Mouse (Mus musculus) stomach, embryonic 15.5 days (tissue): Measurements from ENCODE around the gene Mdc1. TPM values are rescaled to one million over a fixed set of nuclear protein-coding genes. Genes with fewer than 3 reads are reported as not detected.

Experiments
- ATAC-seq: fragments of 200-750 bp; cut with Nextera tagmentation; 2 replicates; pipeline ENCODE4 v1.8.0; 2017; ENCODE audit warnings: low read depth, moderate number of reproducible peaks, moderate TSS enrichment; ENCODE audit not compliant: insufficient read depth, low FRiP score
- H3K27ac ChIP-seq: fragments of 300-500 bp; sonication (generic); 2 replicates; pipeline ENCODE4 v1.5.1; 2015; ENCODE audit warnings: mild to moderate bottlenecking, inconsistent platforms
- H3K27me3 ChIP-seq: fragments of 300-500 bp; sonication (generic); replicated peaks from 2 replicates; pipeline ENCODE4 v1.6.1; 2015; ENCODE audit warnings: inconsistent platforms
- H3K36me3 ChIP-seq: fragments of 300-500 bp; sonication (generic); 2 replicates; pipeline ENCODE4 v1.6.1; 2015; ENCODE audit warnings: inconsistent platforms
- H3K4me1 ChIP-seq: fragments of 300-500 bp; sonication (generic); 2 replicates; pipeline ENCODE4 v1.6.1; 2015; ENCODE audit warnings: inconsistent platforms
- H3K4me2 ChIP-seq: fragments of 300-500 bp; sonication (generic); 2 replicates; pipeline ENCODE4 v1.6.1; 2015; ENCODE audit warnings: mild to moderate bottlenecking, inconsistent platforms
- H3K4me3 ChIP-seq: fragments of 300-500 bp; sonication (generic); replicated peaks from 2 replicates; pipeline ENCODE4 v1.5.1; 2015; ENCODE audit warnings: inconsistent platforms
- H3K9ac ChIP-seq: fragments of 300-500 bp; sonication (generic); 2 replicates; pipeline ENCODE4 v1.6.1; 2015; ENCODE audit warnings: inconsistent platforms
- H3K9me3 ChIP-seq: fragments of 300-500 bp; sonication (generic); 2 replicates; pipeline ENCODE4 v1.6.1; 2016; ENCODE audit warnings: inconsistent platforms
- WGBS: fragments of 180-500 bp; shearing (Covaris S2); methylation state at CpG from one replicate; pipeline ENCODE4 v1.1.7; 2015; 5-methylcytosine and 5-hydroxymethylcytosine counted together
- microRNA-seq: library from miRNA; unstranded; fragments of <30 nt; microRNA quantifications from one replicate; pipeline ENCODE4, GENCODE M21; 2016
- polyA plus RNA-seq: library from polyadenylated mRNA; unstranded; fragments of >200 nt; fragmentation: Nextera tagmentation; extraction: Ambion mirVana; gene quantifications from 2 replicates; pipeline ENCODE4 v1.2.1, GENCODE M21; 2015

Mdc1 gene
- polyA plus RNA-seq, 1 experiment from 2014 or later: 15.2 TPM

- no peak overlapping the region for H3K9ac ChIP-seq
- no peaks in the 10 kb centered on the region for H3K27me3 ChIP-seq
- 0 out of 2 replicates have a peak, but pooled peaks cover 13% of the 10 kb centered on the region for H3K36me3 ChIP-seq
- no peak overlapping the region for H3K4me2 ChIP-seq
- no peak for ATAC-seq
- H3K27ac ChIP-seq: no peak overlapping the region
- H3K4me1 ChIP-seq: peaks cover 3% of the 10 kb centered on the region; the same call in 1 of the 2 replicates
- no peaks in the 10 kb centered on the region for H3K9me3 ChIP-seq
- WGBS: 87% methylated on average over 9 of the region's 9 CpGs
- no peak overlapping the region for H3K4me3 ChIP-seq
Observed at GRCm38 (mm10) chr17:35903343-35903991, 62.2 kb downstream of the Mdc1 start.

GRCm38 (mm10) chr17:35903992-35904355 lies 62.7 kb downstream of the Mdc1 start:
- WGBS: 74% methylated on average over 4 of the region's 4 CpGs
- Histone ChIP-seq H3K36me3 (0 out of 2 replicates have a peak, but pooled peaks cover 13% of the 10 kb centered on the region), H3K9me3 (no peaks in the 10 kb centered on the region), H3K4me3 (no peak overlapping the region), H3K4me1 (peaks cover 8% of the 10 kb centered on the region; the same call in 1 of the 2 replicates), H3K4me2 (no peak overlapping the region), H3K9ac (no peak overlapping the region), H3K27me3 (no peaks in the 10 kb centered on the region), H3K27ac (no peak overlapping the region)
- no peak for ATAC-seq

- no peak overlapping the region for H3K4me3 ChIP-seq
- no peak overlapping the region for H3K4me2 ChIP-seq
- H3K4me1 ChIP-seq: peaks cover 13% of the 10 kb centered on the region
- 89% methylated on average over 1 of the region's 1 CpGs for WGBS
- no peaks in the 10 kb centered on the region for H3K27me3 ChIP-seq
- H3K9ac ChIP-seq: no peak overlapping the region
- no peak overlapping the region for H3K27ac ChIP-seq
- no peak for ATAC-seq
- H3K9me3 ChIP-seq: no peaks in the 10 kb centered on the region
- H3K36me3 ChIP-seq: 0 out of 2 replicates have a peak, but pooled peaks cover 13% of the 10 kb centered on the region
Observed at GRCm38 (mm10) chr17:35905587-35905986, 64.3 kb downstream of the Mdc1 start.

- WGBS: 66% methylated on average over 2 of the region's 2 CpGs
- Histone ChIP-seq H3K4me3 (no peak overlapping the region), H3K27ac (no peak overlapping the region), H3K4me1 (peaks cover 13% of the 10 kb centered on the region), H3K27me3 (no peaks in the 10 kb centered on the region), H3K36me3 (peaks cover 15% of the 10 kb centered on the region; the same call in 1 of the 2 replicates), H3K9ac (no peak overlapping the region), H3K9me3 (no peaks in the 10 kb centered on the region), H3K4me2 (no peak overlapping the region)
- ATAC-seq: no peak
Observed at GRCm38 (mm10) chr17:35907609-35908008, 66.3 kb downstream of the Mdc1 start.

Small RNA genes lying within 50 kb of the gene (microRNA-seq; reads per million reads assigned to microRNA genes)
- not detected for gene Gm28033

Other genes with a start within 250 kb of the Mdc1 start
- 10.6 TPM in 2 replicates for gene Sfta2, start 240.0 kb upstream of the Mdc1 start, polyA plus RNA-seq
- gene Gm9573, start 214.9 kb upstream of the Mdc1 start, polyA plus RNA-seq: 0.62 and 0.89 TPM in 2 replicates
- 19.5 and 29.5 TPM in 2 replicates for gene Mucl3, start 197.8 kb upstream of the Mdc1 start, polyA plus RNA-seq
- gene Vars2, start 173.9 kb upstream of the Mdc1 start, polyA plus RNA-seq: 18.6 and 21.5 TPM in 2 replicates
- 36.3 and 39.9 TPM in 2 replicates for gene Gtf2h4, start 167.8 kb upstream of the Mdc1 start, polyA plus RNA-seq
- 74.0 and 78.4 TPM in 2 replicates for gene Ddr1, start 136.9 kb upstream of the Mdc1 start, polyA plus RNA-seq
- 14.5 and 16.7 TPM in 2 replicates for gene Ier3, start 19.8 kb upstream of the Mdc1 start, polyA plus RNA-seq
- 45.3 and 46.0 TPM in 2 replicates for gene Flot1, start 18.3 kb upstream of the Mdc1 start, polyA plus RNA-seq
- 762 and 772 TPM in 2 replicates for gene Tubb5, start 3.2 kb upstream of the Mdc1 start, polyA plus RNA-seq
- gene Nrm, start 19.8 kb downstream of the Mdc1 start, polyA plus RNA-seq: 54.0 and 54.7 TPM in 2 replicates
- 17.0 and 18.6 TPM in 2 replicates for gene Ppp1r18, start 24.1 kb downstream of the Mdc1 start, polyA plus RNA-seq
- 37.8 and 41.4 TPM in 2 replicates for gene Dhx16, start 38.3 kb downstream of the Mdc1 start, polyA plus RNA-seq
- gene 2310061I04Rik, start 55.9 kb downstream of the Mdc1 start, polyA plus RNA-seq: 21.7 and 23.9 TPM in 2 replicates
- gene Atat1, start 68.6 kb downstream of the Mdc1 start, polyA plus RNA-seq: 53.2 and 62.8 TPM in 2 replicates
- gene Mrps18b, start 74.9 kb downstream of the Mdc1 start, polyA plus RNA-seq: 89.5 and 101 TPM in 2 replicates
- 32.3 and 36.4 TPM in 2 replicates for gene Ppp1r10, start 74.9 kb downstream of the Mdc1 start, polyA plus RNA-seq
- 94.0 and 94.7 TPM in 2 replicates for gene Abcf1, start 128.2 kb downstream of the Mdc1 start, polyA plus RNA-seq
- 41.4 and 47.0 TPM in 2 replicates for gene Gnl1, start 138.3 kb downstream of the Mdc1 start, polyA plus RNA-seq
- gene Prr3, start 138.7 kb downstream of the Mdc1 start, polyA plus RNA-seq: 27.6 and 29.0 TPM in 2 replicates
- gene H2-T24, start 179.0 kb downstream of the Mdc1 start, polyA plus RNA-seq: 2.6 and 4.2 TPM in 2 replicates
- gene H2-T23, start 191.3 kb downstream of the Mdc1 start, polyA plus RNA-seq: 11.4 and 14.8 TPM in 2 replicates
- 17.3 and 18.8 TPM in 2 replicates for gene H2-T22, start 201.2 kb downstream of the Mdc1 start, polyA plus RNA-seq
- 0.09 and 0.13 TPM in 2 replicates for gene Gm6034, start 201.4 kb downstream of the Mdc1 start, polyA plus RNA-seq
- gene Gm11127, start 216.9 kb downstream of the Mdc1 start, polyA plus RNA-seq: 0.28 and 0.50 TPM in 2 replicates